Mouse (Mus musculus) megakaryocyte, embryonic 14.5 days (primary cell): Measurements from ENCODE around the gene Tnp1.

ENCODE experiments used
- FLI1 ChIP-seq: IDR thresholded peaks from 2 replicates; pipeline ENCODE4 v1.6.1; 2012; ENCODE audit warnings: low read length, inconsistent platforms, mixed read lengths
- GATA1 ChIP-seq: IDR thresholded peaks from 3 replicates; pipeline ENCODE4 v1.6.1; 2012; ENCODE audit warnings: mixed read lengths, low read length, inconsistent platforms, borderline replicate concordance

DNA sequence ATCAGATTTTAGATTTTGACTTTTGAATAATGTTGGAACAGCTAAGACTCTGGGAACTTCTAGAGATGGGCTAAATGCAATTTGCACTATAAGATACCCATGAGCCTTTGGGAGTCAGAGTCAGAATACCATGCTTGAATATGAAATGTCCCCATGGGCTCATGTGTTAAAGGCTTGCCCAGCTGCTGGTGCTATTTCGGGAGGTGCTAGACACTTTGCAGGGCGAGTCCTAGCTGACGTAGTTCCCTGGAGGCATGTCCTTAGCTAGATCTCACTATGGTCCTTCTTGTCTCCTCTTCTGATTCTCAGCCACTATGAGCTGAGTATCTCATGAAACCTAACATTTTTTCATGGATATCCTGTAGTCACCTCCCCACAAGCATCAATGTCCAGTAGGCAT is 26.8 kb downstream of the Tnp1 start:
- TF ChIP-seq GATA1 = no peak
- TF ChIP-seq FLI1 = no peak
